Mouse (Mus musculus): ENCODE results near the gene Lgi4. TPM values are rescaled to one million over a fixed set of nuclear protein-coding genes. Genes with fewer than 3 reads are reported as not detected.

The Lgi4 gene
- total RNA-seq, 1 experiment, result 0.18 TPM

- no peak for TF ChIP-seq CHD2 (IDR thresholded peaks at IDR 0.05; ENCODE audit: low read depth, low read length)
- TF ChIP-seq MAFK (IDR thresholded peaks at IDR 0.05; ENCODE audit: insufficient read depth, low read depth, low read length), result no peak
- no peak for TF ChIP-seq ZNF384 (IDR thresholded peaks at IDR 0.05; ENCODE audit: low read depth, low read length)
- TF ChIP-seq HCFC1 (IDR thresholded peaks at IDR 0.05; ENCODE audit: borderline replicate concordance, insufficient read depth, low read length), result no peak
- no peak for TF ChIP-seq ZC3H11A (IDR thresholded peaks at IDR 0.05; ENCODE audit: borderline replicate concordance, low read depth, low read length)
- Histone ChIP-seq H3K9me3 (ENCODE audit: control insufficient read depth, insufficient read depth, low read depth, low read length) (no peaks in the 10 kb centered on the region), H3K4me3 (ENCODE audit: insufficient read depth in 1 of 2, low read depth in 1 of 2, low read length in 2 of 2, poor library complexity in 1 of 2, severe bottlenecking in 1 of 2) (no peak overlapping the region), H3K36me3 (ENCODE audit: control insufficient read depth, insufficient read depth, low read length, poor library complexity, severe bottlenecking) (no peaks in the 10 kb centered on the region), H3K27ac (ENCODE audit: insufficient read depth, low read depth, low read length, poor library complexity, severe bottlenecking) (no peak overlapping the region), H3K9ac (ENCODE audit: insufficient read depth, low read depth, low read length, poor library complexity, severe bottlenecking) (no peak overlapping the region), H3K4me1 (ENCODE audit: control insufficient read depth in 2 of 2, insufficient read depth in 2 of 2, low read length in 2 of 2, poor library complexity in 1 of 2) (peaks cover 0 to 6% of the 10 kb centered on the region in 2 experiments; a peak in 1 of 4 replicates)
- in situ Hi-C loops (cut with MboI; ENCODE audit: low sequenced_read_pairs in 2 of 2, unreplicated experiment in 2 of 2), result no loop called here
- DNase-seq (ENCODE audit: low read depth, low spot score), result no peak
Measured at GRCm38 (mm10) chr7:31049846-31050281, 9.3 kb upstream of the Lgi4 start.

GRCm38 (mm10) chr7:31050487-31050886 is 8.7 kb upstream of the Lgi4 start:
- H3K9ac ChIP-seq (ENCODE audit: insufficient read depth, low read depth, low read length, poor library complexity, severe bottlenecking), result no peak overlapping the region
- TF ChIP-seq ZC3H11A (IDR thresholded peaks at IDR 0.05; ENCODE audit: borderline replicate concordance, low read depth, low read length) (no peak), MAFK (IDR thresholded peaks at IDR 0.05; ENCODE audit: insufficient read depth, low read depth, low read length) (no peak), CHD2 (IDR thresholded peaks at IDR 0.05; ENCODE audit: low read depth, low read length) (no peak), ZNF384 (IDR thresholded peaks at IDR 0.05; ENCODE audit: low read depth, low read length) (no peak), HCFC1 (IDR thresholded peaks at IDR 0.05; ENCODE audit: borderline replicate concordance, insufficient read depth, low read length) (no peak)
- peaks cover 0 to 6% of the 10 kb centered on the region in 2 experiments; a peak in 1 of 4 replicates for H3K4me1 ChIP-seq (ENCODE audit: control insufficient read depth in 2 of 2, insufficient read depth in 2 of 2, low read length in 2 of 2, poor library complexity in 1 of 2)
- DNase-seq (ENCODE audit: low read depth, low spot score), result no peak
- no peaks in the 10 kb centered on the region for H3K36me3 ChIP-seq (ENCODE audit: control insufficient read depth, insufficient read depth, low read length, poor library complexity, severe bottlenecking)
- in situ Hi-C loops (cut with MboI; ENCODE audit: low sequenced_read_pairs in 2 of 2, unreplicated experiment in 2 of 2), result no loop called here
- H3K4me3 ChIP-seq (ENCODE audit: insufficient read depth in 1 of 2, low read depth in 1 of 2, low read length in 2 of 2, poor library complexity in 1 of 2, severe bottlenecking in 1 of 2), result no peak overlapping the region
- no peaks in the 10 kb centered on the region for H3K9me3 ChIP-seq (ENCODE audit: control insufficient read depth, insufficient read depth, low read depth, low read length)
- no peak overlapping the region for H3K27ac ChIP-seq (ENCODE audit: insufficient read depth, low read depth, low read length, poor library complexity, severe bottlenecking)

DNA sequence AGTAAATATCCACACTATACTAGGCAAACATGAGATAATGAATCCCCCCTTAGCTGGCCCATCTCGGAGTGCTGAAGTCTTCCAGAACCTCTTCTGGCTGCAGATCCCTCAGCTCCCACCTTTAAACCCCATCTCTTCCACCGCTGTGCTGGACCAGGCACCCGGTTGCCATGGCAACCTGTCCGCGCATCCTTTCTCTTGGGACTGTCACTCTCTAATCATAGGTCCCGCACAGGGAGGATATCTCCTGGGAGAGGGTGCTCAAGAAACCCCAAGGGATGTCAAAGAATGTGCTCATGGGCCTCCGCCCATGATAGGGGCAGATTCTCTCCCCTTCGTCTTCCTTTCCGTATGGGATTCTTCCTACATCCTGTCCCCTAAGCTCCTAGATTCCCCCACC is 8.2 kb upstream of the Lgi4 start:
- DNase-seq (ENCODE audit: low read depth, low spot score), result no peak
- H3K9ac ChIP-seq (ENCODE audit: insufficient read depth, low read depth, low read length, poor library complexity, severe bottlenecking), result no peak overlapping the region
- H3K36me3 ChIP-seq (ENCODE audit: control insufficient read depth, insufficient read depth, low read length, poor library complexity, severe bottlenecking), result no peaks in the 10 kb centered on the region
- TF ChIP-seq CHD2 (IDR thresholded peaks at IDR 0.05; ENCODE audit: low read depth, low read length), result no peak
- no peak for TF ChIP-seq HCFC1 (IDR thresholded peaks at IDR 0.05; ENCODE audit: borderline replicate concordance, insufficient read depth, low read length)
- TF ChIP-seq ZNF384 (IDR thresholded peaks at IDR 0.05; ENCODE audit: low read depth, low read length), result no peak
- no peak for TF ChIP-seq MAFK (IDR thresholded peaks at IDR 0.05; ENCODE audit: insufficient read depth, low read depth, low read length)
- no peak for TF ChIP-seq ZC3H11A (IDR thresholded peaks at IDR 0.05; ENCODE audit: borderline replicate concordance, low read depth, low read length)
- 0 out of 4 replicates have a peak overlapping the region, but pooled peaks of 1 of the 2 experiments have one; percentile 20 for H3K4me3 ChIP-seq (ENCODE audit: insufficient read depth in 1 of 2, low read depth in 1 of 2, low read length in 2 of 2, poor library complexity in 1 of 2, severe bottlenecking in 1 of 2)
- H3K4me1 ChIP-seq (ENCODE audit: control insufficient read depth in 2 of 2, insufficient read depth in 2 of 2, low read length in 2 of 2, poor library complexity in 1 of 2), result peaks cover 0 to 6% of the 10 kb centered on the region in 2 experiments; a peak in 1 of 4 replicates
- H3K9me3 ChIP-seq (ENCODE audit: control insufficient read depth, insufficient read depth, low read depth, low read length), result no peaks in the 10 kb centered on the region
- no peak overlapping the region; the same call in 1 of the 2 replicates for H3K27ac ChIP-seq (ENCODE audit: insufficient read depth, low read depth, low read length, poor library complexity, severe bottlenecking)
- in situ Hi-C loops (cut with MboI; ENCODE audit: low sequenced_read_pairs in 2 of 2, unreplicated experiment in 2 of 2), result no loop called here

GRCm38 (mm10) chr7:31051321-31052021 is 7.7 kb upstream of the Lgi4 start, which contains the start of gene Fxyd7:
TSS of gene Fxyd7 (minus strand) at chr7:31051467.
- Histone ChIP-seq H3K9me3 (ENCODE audit: control insufficient read depth, insufficient read depth, low read depth, low read length) (no peaks in the 10 kb centered on the region), H3K4me3 (ENCODE audit: insufficient read depth in 1 of 2, low read depth in 1 of 2, low read length in 2 of 2, poor library complexity in 1 of 2, severe bottlenecking in 1 of 2) (peak within 1 kb of the TSS; percentile 42 to 48; a peak in 2 of 4 replicates), H3K9ac (ENCODE audit: insufficient read depth, low read depth, low read length, poor library complexity, severe bottlenecking) (no peak within 1 kb of the TSS), H3K27ac (ENCODE audit: insufficient read depth, low read depth, low read length, poor library complexity, severe bottlenecking) (no peak within 1 kb of the TSS; the same call in 1 of the 2 replicates), H3K4me1 (ENCODE audit: control insufficient read depth in 2 of 2, insufficient read depth in 2 of 2, low read length in 2 of 2, poor library complexity in 1 of 2) (peaks cover 0 to 6% of the 10 kb centered on the region in 2 experiments; a peak in 1 of 4 replicates), H3K36me3 (ENCODE audit: control insufficient read depth, insufficient read depth, low read length, poor library complexity, severe bottlenecking) (no peaks in the 10 kb centered on the region)
- DNase-seq (ENCODE audit: low read depth, low spot score), result no peak
- TF ChIP-seq MAFK (IDR thresholded peaks at IDR 0.05; ENCODE audit: insufficient read depth, low read depth, low read length), result no peak
- no peak for TF ChIP-seq CHD2 (IDR thresholded peaks at IDR 0.05; ENCODE audit: low read depth, low read length)
- no peak for TF ChIP-seq ZC3H11A (IDR thresholded peaks at IDR 0.05; ENCODE audit: borderline replicate concordance, low read depth, low read length)
- no peak for TF ChIP-seq HCFC1 (IDR thresholded peaks at IDR 0.05; ENCODE audit: borderline replicate concordance, insufficient read depth, low read length)
- in situ Hi-C loops (cut with MboI; ENCODE audit: low sequenced_read_pairs in 2 of 2, unreplicated experiment in 2 of 2), result no loop called here
